Mouse (Mus musculus) spleen, adult 2 months (tissue): Measurements from ENCODE around the gene Gm20509.

ENCODE experiments used
- CTCF ChIP-seq: fragments of 200-500 bp; IDR thresholded peaks from 2 replicates; pipeline ENCODE4 v1.5.1; 2011; ENCODE audit warnings: mild to moderate bottlenecking, inconsistent platforms; ENCODE audit not compliant: insufficient read depth, insufficient read length, insufficient replicate concordance; ENCODE audit errors: extremely low read depth
- POLR2A ChIP-seq: fragments of 200-500 bp; IDR thresholded peaks from 2 replicates; pipeline ENCODE4 v1.6.1; 2011; ENCODE audit warnings: low read depth, low read length, inconsistent platforms

DNA sequence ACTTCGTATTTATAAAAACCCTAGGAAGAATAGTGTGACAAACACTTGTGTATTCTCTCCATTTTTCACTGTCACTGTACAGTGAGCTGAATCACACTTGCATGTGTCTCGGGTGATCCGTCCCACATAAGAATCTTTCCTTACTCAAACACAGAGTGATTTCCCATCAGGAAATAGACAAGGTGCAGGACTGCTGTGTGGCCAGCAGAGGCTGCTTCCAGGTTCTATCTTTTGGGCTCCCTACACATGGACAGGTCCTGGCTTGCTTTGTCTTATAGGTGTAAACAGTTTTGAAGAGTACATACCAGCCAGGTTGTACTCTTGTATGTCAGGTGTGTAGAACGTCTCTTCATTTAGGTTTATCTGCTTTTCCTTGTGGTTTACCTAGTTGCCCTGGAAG is 15.7 kb downstream of the Gm20509 start:
- no peak for TF ChIP-seq CTCF
- no peak for TF ChIP-seq POLR2A
